Mouse (Mus musculus) thymus, adult 18-20 months (tissue): ENCODE results near the gene Neurog3.

Source experiments
- DNase-seq, 2 experiments: peaks; one replicate each; pipeline ENCODE4 v3.0.0; 2022; ENCODE audit warnings: mixed read lengths in 2 of 2

Gene Neurog3

DNA sequence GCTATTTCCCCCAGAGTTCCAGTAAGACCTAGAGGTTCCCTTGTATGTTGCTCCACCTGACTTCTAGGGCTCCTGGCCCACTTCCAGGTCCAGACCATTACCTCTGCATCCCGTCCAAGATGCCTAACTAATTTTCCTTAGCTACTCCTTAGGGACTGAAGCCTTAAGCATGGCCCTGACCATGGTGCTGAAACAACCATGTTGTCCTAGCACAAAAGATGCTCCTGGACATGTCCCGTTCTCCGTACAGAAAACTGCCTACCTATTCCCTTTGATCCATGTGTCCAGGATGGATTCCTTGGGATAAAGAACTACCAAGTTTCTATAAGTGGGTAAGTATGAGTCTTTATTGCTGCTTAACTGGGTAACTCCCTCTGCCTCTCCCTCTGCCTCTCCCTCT is 5.2 kb downstream of the Neurog3 start:
- no peak for DNase-seq

DNA sequence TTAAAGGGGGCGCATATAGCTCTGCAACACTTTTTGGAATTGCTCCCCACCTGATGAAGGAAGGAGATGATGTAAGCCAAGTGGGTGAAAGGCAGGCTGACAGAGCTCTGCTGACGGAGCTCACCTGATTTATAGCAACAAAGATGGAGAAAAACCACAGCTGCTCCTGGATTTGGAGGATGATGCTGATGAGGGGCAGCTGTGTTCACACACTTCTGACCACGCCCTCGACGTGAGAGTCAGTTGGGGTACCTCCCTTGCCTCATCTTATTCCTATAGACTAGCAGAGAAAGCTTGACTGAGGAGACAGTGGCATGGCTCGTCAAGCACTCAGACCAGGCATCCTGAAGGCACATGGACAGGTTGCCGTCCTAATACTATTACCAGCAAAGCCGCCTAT is 10.9 kb downstream of the Neurog3 start, which contains the start of gene Fam241b:
TSS of gene Fam241b (minus strand) at position 101 of the 400 bp plus-strand sequence.
- DNase-seq = no peak

DNA sequence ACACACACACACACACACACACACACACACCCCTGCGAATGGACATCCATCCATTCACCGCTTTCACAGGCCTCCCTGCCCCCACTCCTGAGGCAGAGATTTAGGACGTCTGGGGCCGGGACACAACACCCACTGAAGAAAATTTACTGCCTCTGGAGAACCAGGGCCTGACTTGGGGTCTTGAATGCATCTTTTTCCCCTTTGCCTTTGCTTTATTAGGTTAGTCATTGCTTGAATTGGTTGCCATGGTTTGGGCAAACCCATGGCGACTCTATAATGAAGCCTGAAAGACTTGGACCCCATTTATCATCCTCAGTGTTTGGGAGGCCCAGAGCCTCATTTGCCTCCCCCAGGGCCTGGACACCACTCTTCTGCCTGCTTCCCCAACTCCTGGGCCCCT is 13.1 kb downstream of the Neurog3 start:
- no peak for DNase-seq

DNA sequence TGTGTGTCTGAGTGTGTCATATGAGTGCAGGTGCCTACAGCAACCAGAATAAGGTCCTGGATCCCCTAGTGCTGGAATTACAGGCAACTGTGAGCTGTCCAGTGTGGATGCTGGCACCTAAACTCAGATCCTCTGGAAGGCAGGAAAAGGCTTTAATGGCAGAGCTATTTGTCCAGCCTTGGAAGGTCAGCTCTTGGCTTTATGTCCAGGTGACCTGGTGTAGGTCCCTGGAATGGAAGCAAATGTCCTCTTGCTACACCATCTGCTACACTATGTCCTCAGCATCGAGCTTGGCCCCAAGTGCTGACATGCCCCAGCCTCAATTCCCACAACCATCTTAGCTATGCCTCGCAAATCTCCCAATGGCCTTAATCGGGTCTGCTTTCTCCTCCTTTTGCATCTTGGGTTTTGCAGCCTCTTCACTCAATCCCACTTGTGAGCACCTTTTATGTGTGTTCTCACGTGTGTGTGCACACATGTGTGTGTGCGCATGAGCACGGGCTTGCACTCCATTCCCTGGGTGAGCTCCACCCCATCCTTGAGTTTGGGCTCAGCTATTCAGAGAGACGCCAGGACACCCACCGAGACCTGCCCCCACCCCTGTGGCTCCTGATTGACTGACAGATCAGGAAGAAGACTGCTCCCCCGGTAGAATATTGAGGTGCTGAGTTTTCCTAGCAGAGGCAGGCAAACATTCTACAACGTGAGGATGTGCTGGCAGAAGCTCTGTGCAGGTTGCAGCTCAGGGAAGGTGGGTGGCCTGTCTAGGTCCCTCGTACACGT is 14.8 kb downstream of the Neurog3 start:
- DNase-seq = no peak

DNA sequence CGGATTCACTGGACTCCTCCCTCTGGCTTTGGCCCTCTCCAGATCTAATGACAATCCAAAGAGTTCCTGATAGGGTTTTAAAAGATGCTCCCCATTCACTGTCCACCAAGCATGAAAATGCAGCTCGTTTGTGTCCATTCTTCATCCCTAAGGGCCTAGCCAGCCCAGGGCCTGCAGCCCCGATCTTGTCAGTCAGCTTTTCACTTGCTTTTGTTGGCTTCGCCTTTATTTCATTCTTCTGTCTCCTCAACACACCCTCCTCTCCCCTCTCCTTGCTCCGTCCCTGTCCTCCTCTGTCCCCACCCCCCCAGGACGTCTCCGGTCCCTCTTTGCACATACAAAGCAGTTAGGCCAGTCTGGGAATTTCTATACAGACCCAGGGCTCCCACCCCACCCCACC is 17.0 kb downstream of the Neurog3 start:
- no peak for DNase-seq

DNA sequence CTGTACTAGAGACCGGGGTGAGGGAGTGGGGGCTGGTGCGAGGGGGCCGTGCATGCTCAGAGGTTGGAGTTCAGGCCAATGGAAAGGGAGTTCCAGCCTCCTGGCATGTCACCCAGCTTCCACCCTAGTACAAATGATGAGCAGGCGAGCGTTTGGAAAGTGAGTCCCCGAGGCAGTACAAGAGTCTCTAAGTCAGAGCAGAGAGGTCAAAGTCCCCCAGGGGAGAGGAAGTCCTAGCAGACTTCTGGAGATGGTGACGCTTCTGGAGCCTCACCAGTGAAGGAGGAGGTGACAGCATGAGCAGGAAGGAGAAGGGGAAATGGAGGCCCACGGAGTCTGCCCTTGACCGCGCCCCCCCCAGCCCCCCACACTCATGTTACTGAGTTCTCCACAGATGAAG is 29.5 kb downstream of the Neurog3 start:
- DNase-seq = no peak

DNA sequence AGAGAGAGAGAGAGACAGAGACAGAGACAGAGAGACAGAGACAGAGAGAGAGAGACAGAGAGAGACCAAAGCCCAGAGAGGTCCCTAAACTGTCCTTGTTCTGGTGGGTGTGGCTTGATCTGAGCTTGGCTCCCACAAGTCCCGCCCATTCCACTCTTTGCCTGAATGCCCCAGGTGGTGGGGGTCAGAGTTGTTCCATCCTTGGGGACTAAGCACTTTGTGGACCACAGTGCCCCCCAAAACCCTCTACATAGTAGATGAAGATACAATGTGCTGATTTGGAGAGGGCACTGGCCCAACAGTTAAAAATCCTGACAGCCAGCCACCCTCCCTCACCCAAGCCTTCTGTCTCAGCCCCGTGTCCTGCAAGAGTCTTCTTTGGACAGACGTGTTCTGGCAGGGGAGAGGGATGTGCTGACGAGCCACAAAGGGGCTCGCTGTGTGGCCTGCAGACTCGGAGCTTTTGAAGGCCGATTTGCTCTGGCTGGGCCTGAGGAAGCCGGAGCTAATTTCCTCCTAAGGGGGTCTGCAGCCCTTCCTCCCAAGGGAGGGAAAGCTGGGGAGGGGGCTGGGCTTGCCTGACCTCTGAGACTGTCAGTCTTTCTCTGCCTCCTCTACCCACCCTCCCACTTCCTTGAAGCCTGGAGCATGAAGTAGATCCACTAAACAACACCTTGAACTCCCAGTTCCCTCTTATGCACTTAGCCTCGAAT is 40.1 kb downstream of the Neurog3 start:
- no peak for DNase-seq

DNA sequence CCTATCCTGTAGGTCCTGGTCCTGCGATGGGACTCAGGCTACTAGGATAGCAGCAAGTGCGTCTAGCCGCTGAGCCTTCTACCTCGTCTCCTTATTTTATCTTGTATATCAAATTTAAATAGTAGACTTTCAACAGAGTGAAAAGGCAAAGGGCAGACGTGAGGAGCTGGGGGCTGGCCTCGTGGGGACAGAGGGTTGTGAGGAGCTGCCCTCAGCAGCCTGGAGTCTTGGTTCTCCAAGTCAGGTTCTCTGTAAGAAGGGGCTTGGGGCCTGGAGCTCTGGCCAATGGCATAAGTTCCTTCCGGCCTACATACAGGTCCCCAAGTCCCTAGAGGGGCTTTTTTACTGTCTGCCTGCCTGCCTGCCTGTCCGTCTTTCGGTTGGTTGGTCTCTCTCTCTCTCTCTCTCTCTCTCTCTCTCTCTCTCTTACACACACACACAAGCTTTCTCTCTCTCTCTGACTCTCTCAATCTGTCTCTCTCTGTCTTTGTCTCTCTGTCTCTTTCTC is 41.1 kb downstream of the Neurog3 start:
- no peak for DNase-seq

DNA sequence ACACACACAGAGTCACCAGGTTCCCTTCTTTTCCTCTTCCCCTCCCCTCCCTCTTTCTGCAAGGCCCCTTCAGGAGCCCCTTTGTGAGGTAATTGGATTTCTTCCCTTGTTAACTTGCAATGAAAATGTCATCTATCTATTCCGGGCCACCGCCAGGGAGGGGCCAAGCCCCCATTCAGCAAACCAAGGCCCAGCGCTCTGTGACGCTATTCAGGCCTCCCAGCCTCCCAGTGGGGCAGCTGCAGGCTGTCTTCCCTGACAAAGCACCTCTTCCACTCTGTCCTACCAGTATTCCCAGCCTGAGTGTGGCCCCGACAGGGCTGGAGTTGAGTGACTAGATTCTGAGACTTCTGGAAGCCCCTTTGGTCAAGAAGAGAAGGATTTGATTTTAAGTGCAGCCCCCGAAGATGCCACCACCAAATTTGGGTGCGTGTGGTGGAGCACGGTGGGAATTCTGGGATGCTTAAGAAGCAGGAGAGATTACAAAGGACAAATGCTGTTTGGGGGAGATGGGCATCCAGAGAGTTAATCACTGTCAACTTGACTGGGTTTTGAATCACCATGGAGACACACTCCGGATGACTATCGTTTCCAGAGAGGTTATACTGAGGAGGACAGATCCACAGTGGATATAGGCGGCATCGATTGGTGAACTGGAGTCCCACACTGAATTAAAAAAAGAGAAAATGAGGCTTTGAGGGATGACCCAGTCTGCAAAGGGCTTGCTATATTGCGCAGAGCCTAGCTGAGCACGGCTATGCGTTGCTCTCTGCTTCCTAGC is 41.8 kb downstream of the Neurog3 start:
- DNase-seq = no peak

DNA sequence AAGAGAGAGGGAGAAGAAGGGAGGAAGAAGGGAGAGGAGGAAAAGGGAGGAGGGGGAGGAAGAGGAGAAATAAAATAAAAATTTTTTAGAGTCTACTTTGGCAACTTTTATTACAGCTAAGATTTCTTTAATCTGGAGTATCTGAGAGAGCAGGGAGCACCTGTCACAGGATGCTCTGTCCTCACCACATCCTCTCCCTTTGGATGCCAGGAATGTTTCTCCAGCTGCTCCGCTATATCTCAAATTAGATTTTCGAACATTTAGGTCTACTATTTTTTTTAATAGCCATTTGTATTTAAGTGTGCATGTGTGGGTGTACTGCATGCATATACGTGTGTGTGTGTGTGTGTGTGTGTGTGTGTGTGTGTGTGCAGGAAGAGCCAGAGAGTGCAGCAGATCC is 47.1 kb downstream of the Neurog3 start:
- DNase-seq = no peak

DNA sequence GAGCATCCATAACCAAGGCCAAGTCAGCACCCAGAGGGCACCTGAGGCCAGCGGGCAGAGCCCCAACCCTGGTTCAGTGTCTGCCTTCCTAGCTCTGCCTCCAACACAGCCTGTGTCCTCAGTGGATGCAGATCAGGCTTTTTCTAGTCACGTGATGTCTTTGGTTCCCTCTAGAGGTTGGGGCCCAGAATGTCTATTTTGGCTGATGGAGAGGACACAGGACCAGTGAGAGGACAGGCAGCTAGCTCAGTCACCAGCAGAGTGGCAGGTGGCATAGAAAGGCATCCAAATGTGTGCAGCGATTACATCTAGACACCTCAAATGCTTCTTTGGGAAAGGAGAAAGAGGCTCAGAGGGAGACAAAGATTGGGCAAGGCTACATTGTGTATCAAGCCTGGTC is 48.8 kb downstream of the Neurog3 start:
- DNase-seq = no peak

DNA sequence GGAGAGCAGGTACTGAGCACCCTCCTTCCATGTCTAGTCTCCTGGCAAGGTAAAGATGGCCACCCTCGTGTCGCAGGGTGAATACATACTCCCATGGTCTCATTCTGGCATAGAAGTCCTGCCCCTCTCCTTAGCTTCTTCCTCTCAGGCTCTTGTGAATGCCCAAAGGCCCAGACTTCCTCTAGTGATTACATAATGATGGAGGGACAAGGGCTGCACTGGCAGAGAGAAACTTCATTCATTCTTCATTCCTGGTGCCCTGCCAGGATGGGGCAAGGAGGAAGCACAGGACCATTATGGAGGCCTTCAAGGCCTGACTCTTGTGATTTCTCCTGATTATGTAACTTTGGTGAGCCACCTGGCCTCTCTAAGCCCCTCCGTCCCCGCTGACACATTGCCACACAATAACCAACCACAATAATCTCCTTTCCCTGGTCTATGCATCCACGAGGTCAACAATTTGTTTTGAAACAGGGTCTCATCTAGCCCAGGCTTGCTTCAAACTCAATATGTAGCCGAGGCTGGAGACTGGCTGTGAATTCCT is 49.7 kb downstream of the Neurog3 start:
- no peak for DNase-seq

DNA sequence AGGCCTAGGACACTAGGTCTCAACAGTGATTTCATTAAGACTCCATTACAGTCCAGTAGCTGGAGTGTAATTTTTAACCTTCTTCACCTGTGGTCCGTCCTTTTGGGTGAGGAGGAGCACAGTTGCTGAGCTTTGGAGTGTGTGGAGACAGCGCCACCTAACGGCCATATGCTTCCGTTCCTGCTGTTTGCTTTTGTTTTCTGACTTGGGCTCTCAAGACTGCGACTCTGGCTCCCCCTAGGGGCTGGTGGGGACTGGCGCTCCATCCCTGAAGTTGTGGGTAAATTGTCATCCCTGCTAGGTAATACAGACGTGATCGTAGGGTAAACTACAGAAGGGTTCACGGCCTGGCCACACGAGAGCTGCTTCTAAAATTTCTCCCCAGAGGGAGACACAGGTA is 50.2 kb downstream of the Neurog3 start:
- peak; percentile 70 to 80 for DNase-seq
